Mouse (Mus musculus) left cerebral cortex, adult 6 months (tissue): ENCODE results near the gene 2310039H08Rik. TPM values are rescaled to one million over a fixed set of nuclear protein-coding genes. Genes with fewer than 3 reads are reported as not detected.

Source experiments
- long read RNA-seq, 2 experiments: library from polyadenylated mRNA; unstranded; transcript quantifications; one replicate each; pipeline ENCODE4 v2.0.0; 2019 to 2020
- polyA plus RNA-seq: library from polyadenylated mRNA; unstranded; fragments of <200 nt; fragmentation: Nextera tagmentation; gene quantifications from 2 replicates; pipeline ENCODE4 v1.2.3, GENCODE M21; 2021

The 2310039H08Rik gene
- polyA plus RNA-seq, result 20.3 and 22.5 TPM in 2 replicates
- long read RNA-seq, experiment 1, partial matches to known transcripts, result 0 of 3 reads
- long read RNA-seq, experiment 1, other reads (novel, unspliced or antisense), result 0 of 3 reads
- long read RNA-seq, experiment 2, transcript 2310039H08Rik-201 (1 exons, 762 nt), result major isoform, 18 of 18 reads
- long read RNA-seq, experiment 2, partial matches to known transcripts, result 0 of 18 reads
- long read RNA-seq, experiment 2, other reads (novel, unspliced or antisense), result 0 of 18 reads

GRCm38 (mm10) chr17:46772404-46773277 is at the start of gene 2310039H08Rik:
Gene 2310039H08Rik, plus strand, starts transcription at chr17:46772635.

GRCm38 (mm10) chr17:46728904-46729318 is 43.5 kb upstream of the 2310039H08Rik start, which contains the start of gene Gnmt:
Gene Gnmt, minus strand, starts transcription at chr17:46729168.

GRCm38 (mm10) chr17:46751794-46752556 is 20.5 kb upstream of the 2310039H08Rik start, which contains the start of gene Cnpy3:
Gene Cnpy3, minus strand, starts transcription at chr17:46752214.

GRCm38 (mm10) chr17:46763544-46763943 is 8.9 kb upstream of the 2310039H08Rik start, which contains the start of gene Ptcra:
Gene Ptcra, minus strand, starts transcription at chr17:46763712.

GRCm38 (mm10) chr17:46782341-46783221 is 10.1 kb downstream of the 2310039H08Rik start, which contains the start of gene Rpl7l1:
Gene Rpl7l1, minus strand, starts transcription at chr17:46782672.

Other genes with a start within 250 kb of the 2310039H08Rik start
- gene Cul9, start 226.2 kb upstream of the 2310039H08Rik start, polyA plus RNA-seq, result 18.6 and 21.2 TPM in 2 replicates
- gene Srf, start 216.5 kb upstream of the 2310039H08Rik start, polyA plus RNA-seq, result 3.7 and 4.7 TPM in 2 replicates
- gene Ptk7, start 143.1 kb upstream of the 2310039H08Rik start, polyA plus RNA-seq, result 2.2 and 2.3 TPM in 2 replicates
- 12.7 and 13.1 TPM in 2 replicates for gene Klc4, start 126.6 kb upstream of the 2310039H08Rik start, polyA plus RNA-seq
- gene Mrpl2, start 126.4 kb upstream of the 2310039H08Rik start, polyA plus RNA-seq, result 73.6 and 117 TPM in 2 replicates
- 3.2 and 3.5 TPM in 2 replicates for gene Cul7, start 122.3 kb upstream of the 2310039H08Rik start, polyA plus RNA-seq
- 21.4 and 26.1 TPM in 2 replicates for gene Rrp36, start 98.3 kb upstream of the 2310039H08Rik start, polyA plus RNA-seq
- gene Mea1, start 93.8 kb upstream of the 2310039H08Rik start, polyA plus RNA-seq, result 258 and 283 TPM in 2 replicates
- 213 and 224 TPM in 2 replicates for gene Klhdc3, start 91.7 kb upstream of the 2310039H08Rik start, polyA plus RNA-seq
- gene Ppp2r5d, start 67.5 kb upstream of the 2310039H08Rik start, polyA plus RNA-seq, result 35.7 and 47.7 TPM in 2 replicates
- 7.7 and 42.5 TPM in 2 replicates for gene Pex6, start 61.2 kb upstream of the 2310039H08Rik start, polyA plus RNA-seq
- 0.16 TPM in 1 of 2 replicates, not detected in the other for gene Gnmt, start 43.5 kb upstream of the 2310039H08Rik start, polyA plus RNA-seq
- gene Cnpy3, start 20.4 kb upstream of the 2310039H08Rik start, polyA plus RNA-seq, result 88.3 and 104 TPM in 2 replicates
- 0.89 and 1.1 TPM in 2 replicates for gene Ptcra, start 8.9 kb upstream of the 2310039H08Rik start, polyA plus RNA-seq
- 30.9 and 44.3 TPM in 2 replicates for gene Rpl7l1, start 10.0 kb downstream of the 2310039H08Rik start, polyA plus RNA-seq
- gene Bicral, start 85.8 kb downstream of the 2310039H08Rik start, polyA plus RNA-seq, result 7.6 and 7.7 TPM in 2 replicates
- gene Tbcc, start 118.0 kb downstream of the 2310039H08Rik start, polyA plus RNA-seq, result 80.8 and 95.5 TPM in 2 replicates
- not detected in 2 replicates for gene Prph2, start 137.8 kb downstream of the 2310039H08Rik start, polyA plus RNA-seq
- gene Ubr2, start 237.9 kb downstream of the 2310039H08Rik start, polyA plus RNA-seq, result 12.7 and 13.1 TPM in 2 replicates